11 mouse cellular contexts compared by ENCODE assay signal in genomic region chr11:70621972-70622814, GRCm38 (mm10). TPM values are rescaled to one million over a fixed set of nuclear protein-coding genes. Genes with fewer than 3 reads are reported as not detected.
DNase-seq lines count a peak whose midpoint lies in the region; ATAC-seq and TF ChIP-seq lines count a peak whose summit lies in the region.
"Had no signal": no experiment of that assay in that cellular context is flagged by ENCODE, and none has a peak within 500 bp of the region (broad histone marks: within the 10 kb centered on the region; RNA-seq: fewer than 3 reads in every experiment).

No protein-coding gene starts in this region.

- no peaks in the 10 kb centered on the region for H3K9me3 ChIP-seq in heart, embryonic 13.5 days
- no peaks in the 10 kb centered on the region for H3K9me3 ChIP-seq in liver, postnatal 0 days (ENCODE audit: low read length)
- H3K9me3 ChIP-seq: hindbrain, embryonic 15.5 days had no signal

- 28% methylated on average over 7 of the region's 7 CpGs for WGBS in heart, embryonic 13.5 days
- WGBS in liver, postnatal 0 days (ENCODE audit: insufficient replicate concordance), result 62% methylated on average over 7 of the region's 7 CpGs

- peak overlapping the region; percentile 50; the same call in 1 of the 2 replicates for H3K9ac ChIP-seq in heart, embryonic 13.5 days
- H3K9ac ChIP-seq in liver, postnatal 0 days (replicated peaks), result no peak overlapping the region
- H3K9ac ChIP-seq: hindbrain, embryonic 15.5 days had no signal

- H3K27me3 ChIP-seq in heart, embryonic 13.5 days (replicated peaks), result peaks cover 4% of the 10 kb centered on the region
- H3K27me3 ChIP-seq in C2C12 (ENCODE audit: control insufficient read depth, insufficient read depth, insufficient read length), result no peaks in the 10 kb centered on the region
- no peaks in the 10 kb centered on the region for H3K27me3 ChIP-seq in liver, postnatal 0 days (ENCODE audit: insufficient read depth, low read length)
- H3K27me3 ChIP-seq: hindbrain, embryonic 15.5 days had no signal

- DNase-seq in heart, postnatal 25 days (ENCODE audit: low spot score), result no peak
- no peak for DNase-seq in liver, postnatal 0 days
- DNase-seq in layer of hippocampus, adult 18-20 months (ENCODE audit: low spot score in 2 of 2), result no peak
- DNase-seq in right cerebral cortex, postnatal 4 days, result no peak
- DNase-seq in embryo, embryonic 9.5 days (ENCODE audit: extremely low spot score), result no peak
- DNase-seq: cerebellum, adult 11 months had no signal

- no peak for TF ChIP-seq EP300 in liver, postnatal 0 days (IDR thresholded peaks at IDR 0.05; ENCODE audit: low read depth)

- no peak overlapping the region for H3K27ac ChIP-seq in heart, embryonic 13.5 days (replicated peaks)
- no peak overlapping the region for H3K27ac ChIP-seq in liver, postnatal 0 days (ENCODE audit: low read depth)
- H3K27ac ChIP-seq: hindbrain, embryonic 15.5 days had no signal

- intact Hi-C loops in heart, postnatal 25 days (cut with DNase I), result no loop called here

- TF ChIP-seq CTCF in C2C12 (IDR thresholded peaks at IDR 0.05; ENCODE audit: control insufficient read depth, insufficient read depth, insufficient read length), result no peak
- no peak for TF ChIP-seq CTCF in liver, postnatal 0 days (IDR thresholded peaks at IDR 0.05; ENCODE audit: low read depth)

- no peak overlapping the region for H3ac ChIP-seq in C2C12 (ENCODE audit: control insufficient read depth, insufficient read length, low read depth)

- no peaks in the 10 kb centered on the region for H3K79me3 ChIP-seq in C2C12 (ENCODE audit: low read depth)

- no peak overlapping the region for H3K4me2 ChIP-seq in heart, embryonic 13.5 days
- H3K4me2 ChIP-seq in liver, postnatal 0 days (ENCODE audit: low read depth, low read length), result no peak overlapping the region
- H3K4me2 ChIP-seq: hindbrain, embryonic 15.5 days had no signal

- H3K36me3 ChIP-seq in heart, embryonic 13.5 days, result no peaks in the 10 kb centered on the region
- H3K36me3 ChIP-seq in C2C12 (ENCODE audit: control insufficient read depth, insufficient read depth), result no peaks in the 10 kb centered on the region
- no peaks in the 10 kb centered on the region for H3K36me3 ChIP-seq in liver, postnatal 0 days (replicated peaks; ENCODE audit: insufficient read depth, low read length)
- H3K36me3 ChIP-seq: hindbrain, embryonic 15.5 days had no signal

- no peak for ATAC-seq in heart, embryonic 13.5 days (ENCODE audit: extremely low read depth, insufficient number of reproducible peaks, low FRiP score, low TSS enrichment)
- ATAC-seq in common myeloid progenitor, adult 5-6 weeks (replicated peaks; ENCODE audit: low read depth, poor library complexity, severe bottlenecking), result peak; percentile 80
- ATAC-seq in liver, postnatal 0 days, result peak; percentile 59

- H3K4me3 ChIP-seq in heart, embryonic 13.5 days, result no peak overlapping the region
- H3K4me3 ChIP-seq in C2C12 (ENCODE audit: insufficient read depth, poor library complexity, severe bottlenecking), result no peak overlapping the region
- H3K4me3 ChIP-seq in liver, postnatal 0 days (ENCODE audit: low read depth, low read length), result no peak overlapping the region
- H3K4me3 ChIP-seq: hindbrain, embryonic 15.5 days had no signal

- H3K79me2 ChIP-seq in C2C12 (ENCODE audit: control insufficient read depth, insufficient read depth), result no peaks in the 10 kb centered on the region

- peaks cover 9% of the 10 kb centered on the region for H3K4me1 ChIP-seq in heart, embryonic 13.5 days
- H3K4me1 ChIP-seq in liver, postnatal 0 days (ENCODE audit: insufficient read depth), result peaks cover 4% of the 10 kb centered on the region; the same call in 1 of the 2 replicates
- H3K4me1 ChIP-seq: hindbrain, embryonic 15.5 days had no signal

TF ChIP-seq in C2C12, 6 proteins besides CTCF, POLR2A, EP300 and RAD21:
- peak; percentile 38 for TF ChIP-seq MYOD1 (IDR thresholded peaks at IDR 0.05; ENCODE audit: control insufficient read depth, insufficient read length, low read depth)
- TF ChIP-seq FOSL1 (IDR thresholded peaks at IDR 0.05; ENCODE audit: insufficient read depth, low read length, poor library complexity, severe bottlenecking), result no peak
TF ChIP-seq in C2C12: peak in this region for 1.

RNA-seq across cellular contexts. Expression of gene Chrne, which starts 3.2 kb away (rescaled TPM):
- not detected in 2 replicates for polyA plus RNA-seq in heart, embryonic 13.5 days (2015; fragmentation: Nextera tagmentation; extraction: Ambion mirVana)
- not detected for total RNA-seq in heart, postnatal 25 days (2021)
- 0.08 TPM for polyA plus RNA-seq in C2C12 (2012; fragmentation: generic; extraction: Trizol)
- 0.37 TPM in 1 of 2 replicates, not detected in the other for total RNA-seq in common myeloid progenitor, adult 5-6 weeks (2017)
- polyA plus RNA-seq in liver, postnatal 0 days (2015; fragmentation: Nextera tagmentation; extraction: Ambion mirVana), result 0.19 TPM in 1 of 2 replicates, not detected in the other
- total RNA-seq in layer of hippocampus, adult 18-20 months (2021), result not detected
- polyA plus RNA-seq: limb, embryonic 11.5 days had no signal

RNA-seq across cellular contexts. Expression of gene 4930544D05Rik, which starts 6.5 kb away (rescaled TPM):
- not detected in 2 replicates for polyA plus RNA-seq in heart, embryonic 13.5 days (2015; fragmentation: Nextera tagmentation; extraction: Ambion mirVana)
- not detected for total RNA-seq in heart, postnatal 25 days (2021)
- polyA plus RNA-seq in C2C12 (2012; fragmentation: generic; extraction: Trizol), result not detected
- not detected in 2 replicates for total RNA-seq in common myeloid progenitor, adult 5-6 weeks (2017)
- not detected in 2 replicates for polyA plus RNA-seq in liver, postnatal 0 days (2015; fragmentation: Nextera tagmentation; extraction: Ambion mirVana)
- total RNA-seq in layer of hippocampus, adult 18-20 months (2021), result under 1 TPM; 0.58 to 0.77 TPM
- polyA plus RNA-seq: hindbrain, embryonic 15.5 days; limb, embryonic 11.5 days had no signal

RNA-seq across cellular contexts. Expression of gene Gp1ba, which starts 16.7 kb away (rescaled TPM):
- 0.86 and 1.0 TPM in 2 replicates for polyA plus RNA-seq in heart, embryonic 13.5 days (2015; fragmentation: Nextera tagmentation; extraction: Ambion mirVana)
- under 1 TPM; 0.36 to 0.42 TPM for total RNA-seq in heart, postnatal 25 days (2021)
- polyA plus RNA-seq in C2C12 (2012; fragmentation: generic; extraction: Trizol), result 0.13 TPM
- 0.58 and 3.2 TPM in 2 replicates for total RNA-seq in common myeloid progenitor, adult 5-6 weeks (2017)
- 3.5 and 4.1 TPM in 2 replicates for polyA plus RNA-seq in liver, postnatal 0 days (2015; fragmentation: Nextera tagmentation; extraction: Ambion mirVana)
- not detected for total RNA-seq in layer of hippocampus, adult 18-20 months (2021)

RNA-seq across cellular contexts. Expression of gene Rnf167, which starts 24.8 kb away (rescaled TPM):
- 66.3 and 73.8 TPM in 2 replicates for polyA plus RNA-seq in heart, embryonic 13.5 days (2015; fragmentation: Nextera tagmentation; extraction: Ambion mirVana)
- total RNA-seq in heart, postnatal 25 days (2021), result 10 to 100 TPM; 48.0 to 54.0 TPM
- 9.0 TPM for polyA plus RNA-seq in C2C12 (2012; fragmentation: generic; extraction: Trizol)
- 56.9 and 65.8 TPM in 2 replicates for total RNA-seq in common myeloid progenitor, adult 5-6 weeks (2017)
- 54.8 and 55.3 TPM in 2 replicates for polyA plus RNA-seq in liver, postnatal 0 days (2015; fragmentation: Nextera tagmentation; extraction: Ambion mirVana)
- total RNA-seq in layer of hippocampus, adult 18-20 months (2021), result 10 to 100 TPM; 88.7 to 91.8 TPM

RNA-seq across cellular contexts. Expression of gene Slc25a11, which starts 25.1 kb away (rescaled TPM):
- polyA plus RNA-seq in heart, embryonic 13.5 days (2015; fragmentation: Nextera tagmentation; extraction: Ambion mirVana), result 234 and 262 TPM in 2 replicates
- 100 to 1,000 TPM; 550 to 562 TPM for total RNA-seq in heart, postnatal 25 days (2021)
- polyA plus RNA-seq in C2C12 (2012; fragmentation: generic; extraction: Trizol), result 136 TPM
- 52.5 and 60.6 TPM in 2 replicates for total RNA-seq in common myeloid progenitor, adult 5-6 weeks (2017)
- polyA plus RNA-seq in liver, postnatal 0 days (2015; fragmentation: Nextera tagmentation; extraction: Ambion mirVana), result 140 and 143 TPM in 2 replicates
- 100 to 1,000 TPM; 121 to 123 TPM for total RNA-seq in layer of hippocampus, adult 18-20 months (2021)
